Mouse (Mus musculus) MEL (cell line): ENCODE results near the gene Hist1h2af. TPM values are rescaled to one million over a fixed set of nuclear protein-coding genes. Genes with fewer than 3 reads are reported as not detected.

ENCODE experiments used
- DNase-seq: peaks from one replicate; pipeline ENCODE4 v3.0.0; 2011; ENCODE audit warnings: low read depth, low spot score
- H3K27ac ChIP-seq: 2 replicates; pipeline ENCODE4 v1.5.1; 2012; ENCODE audit warnings: low read depth, mild to moderate bottlenecking, control low read depth, low read length, moderate library complexity; ENCODE audit not compliant: control insufficient read depth
- H3K27me3 ChIP-seq, 2 experiments: fragments of 150-350 bp in 1 of 2; sonication (generic) in 1 of 2; 2 replicates each; pipeline ENCODE4 v1.6.1; 2012; ENCODE audit warnings: low read length in 2 of 2, mild to moderate bottlenecking in 2 of 2, improper control_type of control experiment in 1 of 2, moderate library complexity in 1 of 2; ENCODE audit not compliant: insufficient read depth in 2 of 2, control insufficient read depth in 1 of 2
- H3K36me3 ChIP-seq, 2 experiments: 2 replicates each; pipeline ENCODE4 v1.6.1; 2012 to 2014; ENCODE audit warnings: low read length in 2 of 2, improper control_type of control experiment in 1 of 2, inconsistent platforms in 1 of 2, mild to moderate bottlenecking in 1 of 2; ENCODE audit not compliant: insufficient read depth in 2 of 2, control insufficient read depth in 1 of 2
- H3K4me1 ChIP-seq, 2 experiments: fragments of 150-350 bp in 1 of 2; sonication (generic) in 1 of 2; 2 replicates each; pipeline ENCODE4 v1.6.1; 2012; ENCODE audit warnings: low read length in 2 of 2, improper control_type of control experiment in 1 of 2, mild to moderate bottlenecking in 1 of 2; ENCODE audit not compliant: insufficient read depth in 2 of 2, control insufficient read depth in 1 of 2
- H3K4me3 ChIP-seq, 2 experiments: fragments of 150-350 bp in 1 of 2; sonication (generic) in 1 of 2; 2 replicates each; pipeline ENCODE4 v1.5.1; 2012; ENCODE audit warnings: low read depth in 2 of 2, low read length in 2 of 2, mild to moderate bottlenecking in 2 of 2, moderate library complexity in 2 of 2, control low read depth in 1 of 2, improper control_type of control experiment in 1 of 2; ENCODE audit not compliant: control insufficient read depth in 1 of 2, insufficient read depth in 1 of 2
- H3K79me2 ChIP-seq: 2 replicates; pipeline ENCODE4 v1.6.1; 2012; ENCODE audit warnings: mild to moderate bottlenecking, low read length, moderate library complexity; ENCODE audit not compliant: control insufficient read depth, poor library complexity, insufficient read depth
- H3K9ac ChIP-seq: 2 replicates; pipeline ENCODE4 v1.6.1; 2012; ENCODE audit warnings: low read depth, mild to moderate bottlenecking, control low read depth, low read length, moderate library complexity; ENCODE audit not compliant: control insufficient read depth, poor library complexity, severe bottlenecking
- H3K9me3 ChIP-seq: fragments of 150-350 bp; sonication (generic); replicated peaks from 2 replicates; pipeline ENCODE4 v1.6.1; 2012; ENCODE audit warnings: mild to moderate bottlenecking, low read length, improper control_type of control experiment, moderate library complexity; ENCODE audit not compliant: insufficient read depth
- CHD1 ChIP-seq: IDR thresholded peaks from 2 replicates; pipeline ENCODE4 v1.6.1; 2012; ENCODE audit warnings: low read depth, mild to moderate bottlenecking, inconsistent platforms, low read length, improper control_type of control experiment
- CHD2 ChIP-seq: IDR thresholded peaks from 2 replicates; pipeline ENCODE4 v1.6.1; 2011; ENCODE audit warnings: low read length, improper control_type of control experiment
- ELF1 ChIP-seq: IDR thresholded peaks from 2 replicates; pipeline ENCODE4 v1.6.1; 2014; ENCODE audit warnings: low read depth, mild to moderate bottlenecking, inconsistent platforms, low read length, improper control_type of control experiment, moderate library complexity
- GABPA ChIP-seq: IDR thresholded peaks from 2 replicates; pipeline ENCODE4 v1.6.1; 2012; ENCODE audit warnings: low read depth, mild to moderate bottlenecking, inconsistent platforms, low read length, improper control_type of control experiment, moderate library complexity
- GATA1 ChIP-seq: IDR thresholded peaks from 2 replicates; pipeline ENCODE4 v1.6.1; 2011; ENCODE audit warnings: low read depth, low read length, improper control_type of control experiment
- HCFC1 ChIP-seq: IDR thresholded peaks from 2 replicates; pipeline ENCODE4 v1.6.1; 2012; ENCODE audit warnings: low read depth, mild to moderate bottlenecking, inconsistent platforms, low read length, improper control_type of control experiment, moderate library complexity
- JUND ChIP-seq: IDR thresholded peaks from 2 replicates; pipeline ENCODE4 v1.6.1; 2011; ENCODE audit warnings: low read depth, mild to moderate bottlenecking, improper control_type of control experiment, low read length
- MAZ ChIP-seq: IDR thresholded peaks from 2 replicates; pipeline ENCODE4 v1.6.1; 2012; ENCODE audit warnings: low read depth, mild to moderate bottlenecking, inconsistent platforms, low read length, improper control_type of control experiment
- MXI1 ChIP-seq: IDR thresholded peaks from 2 replicates; pipeline ENCODE4 v1.6.1; 2011; ENCODE audit warnings: mild to moderate bottlenecking, low read depth, low read length, improper control_type of control experiment
- NRF1 ChIP-seq: IDR thresholded peaks from 2 replicates; pipeline ENCODE4 v1.6.1; 2014; ENCODE audit warnings: low read depth, mild to moderate bottlenecking, inconsistent platforms, low read length, improper control_type of control experiment, moderate library complexity; ENCODE audit not compliant: poor library complexity, insufficient read depth, severe bottlenecking
- POLR2AphosphoS2 ChIP-seq: IDR thresholded peaks from 2 replicates; pipeline ENCODE4 v1.6.1; 2011; ENCODE audit warnings: low read length, improper control_type of control experiment
- RCOR1 ChIP-seq: IDR thresholded peaks from 2 replicates; pipeline ENCODE4 v1.6.1; 2012; ENCODE audit warnings: low read depth, mild to moderate bottlenecking, inconsistent platforms, low read length, improper control_type of control experiment
- SIN3A ChIP-seq: IDR thresholded peaks from 2 replicates; pipeline ENCODE4 v1.6.1; 2012; ENCODE audit warnings: low read length, improper control_type of control experiment, inconsistent platforms
- TBP ChIP-seq: IDR thresholded peaks from 2 replicates; pipeline ENCODE4 v1.8.0; 2011; ENCODE audit warnings: low read depth, low read length, improper control_type of control experiment
- USF1 ChIP-seq: IDR thresholded peaks from 2 replicates; pipeline ENCODE4 v1.6.1; 2014; ENCODE audit warnings: low read depth, mild to moderate bottlenecking, inconsistent platforms, low read length, improper control_type of control experiment, moderate library complexity
- polyA plus RNA-seq, 2 experiments: library from polyadenylated mRNA; stranded (reverse) in 1 of 2; unstranded in 1 of 2; fragments of >175 nt in 1 of 2; fragments of >200 nt in 1 of 2; gene quantifications; 2 replicates each; pipeline versions ENCODE4 v1.2.1 to v1.2.4; 2012; ENCODE audit warnings: low replicate concordance in 2 of 2, low read depth in 1 of 2; ENCODE audit not compliant: insufficient read length in 2 of 2, insufficient read depth in 1 of 2, missing spikeins in 1 of 2
- total RNA-seq: library from RNA; depleted of rRNA; stranded (reverse); fragments of 300-350 nt; gene quantifications from 2 replicates; pipeline ENCODE4 v1.2.3, GENCODE M21; 2012

Hist1h2af gene
- total and polyA plus RNA-seq, 3 experiments = 64.3 to 939 TPM; not detected in 1

DNA sequence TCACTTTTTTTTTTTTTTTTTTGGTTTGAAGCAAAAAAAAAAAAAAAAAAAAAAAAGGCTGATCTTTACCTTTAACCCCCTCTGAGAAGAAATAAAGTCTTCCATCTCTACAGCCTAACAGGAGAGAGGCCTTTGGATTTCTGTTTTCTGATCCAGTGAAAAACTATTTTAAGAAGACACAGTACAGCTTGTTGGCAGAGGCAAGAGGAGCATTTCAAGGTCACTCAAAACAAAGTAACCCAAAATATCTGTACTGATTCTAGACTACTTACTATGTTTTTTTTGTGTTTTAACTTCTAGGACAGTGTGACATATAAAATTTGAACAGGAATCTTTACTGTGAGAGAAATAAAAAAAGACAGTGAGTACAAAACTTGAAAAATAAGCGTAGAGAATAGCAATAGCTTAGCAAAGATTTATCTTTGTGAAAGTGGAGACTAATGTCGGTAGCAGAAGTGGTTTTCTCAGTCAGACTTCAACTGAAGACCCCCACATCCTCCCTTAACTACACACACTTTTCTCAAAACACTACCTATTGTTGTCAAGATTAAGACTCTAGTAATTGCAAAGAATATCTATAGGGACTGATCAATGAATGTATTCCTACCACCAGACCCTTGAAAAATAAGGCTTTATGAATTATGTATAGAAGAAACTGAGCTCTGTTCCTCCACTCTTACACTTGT, 4.1 kb upstream of the Hist1h2af start:
- H3K9ac ChIP-seq = peak overlapping the region; percentile 66
- H3K27me3 ChIP-seq = no peaks in the 10 kb centered on the region
- no peaks in the 10 kb centered on the region for H3K9me3 ChIP-seq
- H3K27ac ChIP-seq = no peak overlapping the region; the same call in 1 of the 2 replicates
- peak overlapping the region; percentile 48 to 50 for H3K4me3 ChIP-seq
- H3K79me2 ChIP-seq = peaks cover 3% of the 10 kb centered on the region; the same call in 1 of the 2 replicates
- H3K36me3 ChIP-seq = peaks cover 0 to 23% of the 10 kb centered on the region in 2 experiments; a peak in 2 of 4 replicates
- H3K4me1 ChIP-seq = peaks cover 3 to 6% of the 10 kb centered on the region in 2 experiments; a peak in 3 of 4 replicates
- peak; percentile 37 for DNase-seq
- no peak for TF ChIP-seq CHD2
- no peak for TF ChIP-seq RCOR1
- TF ChIP-seq USF1 = no peak
- no peak for TF ChIP-seq HCFC1
- TF ChIP-seq GABPA = no peak
- TF ChIP-seq GATA1 = no peak
- no peak for TF ChIP-seq JUND
- TF ChIP-seq CHD1 = no peak
- no peak for TF ChIP-seq MAZ
- no peak for TF ChIP-seq NRF1
- TF ChIP-seq SIN3A = no peak
- no peak for TF ChIP-seq MXI1
- TF ChIP-seq ELF1 = no peak
- TF ChIP-seq, all 39 proteins: peak for 0

DNA sequence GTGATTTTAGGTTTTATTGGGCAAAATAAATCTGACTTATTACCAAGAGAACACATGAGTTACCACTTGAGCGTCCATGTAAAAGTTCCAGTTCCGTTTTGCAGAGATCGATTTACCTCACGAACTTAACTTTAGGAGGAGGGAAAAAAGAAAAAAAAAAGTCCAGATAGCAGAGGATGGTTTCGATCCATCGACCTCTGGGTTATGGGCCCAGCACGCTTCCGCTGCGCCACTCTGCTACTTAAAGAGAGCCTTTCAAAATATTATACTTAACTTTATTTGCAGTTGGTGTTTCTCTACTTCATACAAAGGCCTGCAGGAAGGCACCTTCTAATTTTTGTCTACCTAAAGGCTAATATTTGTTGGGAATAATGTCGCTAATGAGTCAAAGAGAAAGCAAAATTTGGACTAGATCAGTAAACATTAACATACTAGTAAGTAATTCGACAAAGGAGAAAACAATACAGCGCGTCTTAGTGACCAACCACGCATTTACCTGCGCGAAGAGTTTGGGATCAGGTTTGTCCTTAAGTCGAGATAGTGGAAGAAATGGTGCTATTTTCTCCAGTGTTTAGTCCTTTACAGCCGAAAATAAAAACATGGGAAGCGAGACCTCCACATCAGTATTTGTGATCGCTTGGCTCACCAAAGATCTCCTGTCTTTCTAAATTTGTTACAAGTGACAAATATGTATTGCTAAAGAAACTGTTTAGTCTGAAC, 3.4 kb upstream of the Hist1h2af start:
- Histone ChIP-seq H3K27ac (peak overlapping the region; percentile 100), H3K4me1 (peaks cover 0 to 6% of the 10 kb centered on the region in 2 experiments; a peak in 2 of 4 replicates), H3K27me3 (no peaks in the 10 kb centered on the region), H3K4me3 (peak overlapping the region; percentile 50 to 81), H3K9me3 (no peaks in the 10 kb centered on the region), H3K36me3 (peaks cover 0 to 23% of the 10 kb centered on the region in 2 experiments; a peak in 2 of 4 replicates), H3K79me2 (peaks cover 4% of the 10 kb centered on the region; the same call in 1 of the 2 replicates), H3K9ac (peak overlapping the region; percentile 94)
- TF ChIP-seq POLR2AphosphoS2 (no peak), TBP (peak; percentile 100)
- peak; percentile 81 for DNase-seq
